Mouse (Mus musculus): Measurements from ENCODE around the gene Atf7ip. TPM values are rescaled to one million over a fixed set of nuclear protein-coding genes. Genes with fewer than 3 reads are reported as not detected.

Gene Atf7ip
- total and polyA plus RNA-seq, 3 experiments = 4.2 to 35.4 (median 29.7) TPM

- Histone ChIP-seq H3K79me2 (replicated peaks; ENCODE audit: control insufficient read depth, extremely low read depth, insufficient read depth, poor library complexity, severe bottlenecking) (no peaks in the 10 kb centered on the region), H3K27ac (ENCODE audit: insufficient read depth, low read depth) (no peak overlapping the region), H3K4me3 (replicated peaks in 1 of 3; ENCODE audit: low read depth in 2 of 3, low read length in 2 of 3, poor library complexity in 1 of 3) (no peak overlapping the region), H3K4me2 (ENCODE audit: insufficient read depth, low read depth, poor library complexity, severe bottlenecking) (peak overlapping the region; percentile 24; the same call in 1 of the 2 replicates), H3K4me1 (ENCODE audit: control insufficient read depth in 1 of 2, insufficient read depth in 2 of 2) (no peaks in the 10 kb centered on the region), H3K27me3 (replicated peaks) (no peaks in the 10 kb centered on the region), H3K9ac (ENCODE audit: insufficient read depth, low read depth) (no peak overlapping the region), H3K36me3 (replicated peaks in 1 of 2; ENCODE audit: control insufficient read depth in 1 of 2, insufficient read depth in 1 of 2, low read length in 1 of 2) (no peaks in the 10 kb centered on the region), H3K9me3 (replicated peaks; ENCODE audit: low read length) (peaks cover 3% of the 10 kb centered on the region)
- TF ChIP-seq ZMIZ1 (IDR thresholded peaks at IDR 0.05; ENCODE audit: low read depth, low read length) (no peak), MAZ (IDR thresholded peaks at IDR 0.05; ENCODE audit: low read depth, low read length) (no peak), POLR2AphosphoS2 (IDR thresholded peaks at IDR 0.05; ENCODE audit: low read depth, low read length) (no peak), KAT2A (IDR thresholded peaks at IDR 0.05; ENCODE audit: insufficient replicate concordance, low read length) (no peak), HCFC1 (IDR thresholded peaks at IDR 0.05; ENCODE audit: low read depth, low read length) (no peak), BHLHE40 (IDR thresholded peaks at IDR 0.05; ENCODE audit: low read depth, low read length) (no peak), EP300 (IDR thresholded peaks at IDR 0.05; ENCODE audit: low read length) (no peak), CTCF (conservative IDR thresholded peaks at IDR 0.05 in 1 of 2, IDR thresholded peaks at IDR 0.05 in 1 of 2; ENCODE audit: low read depth in 2 of 2, low read length in 2 of 2) (no peak), POLR2A (IDR thresholded peaks at IDR 0.05; ENCODE audit: low read depth, low read length) (no peak), SIN3A (IDR thresholded peaks at IDR 0.05; ENCODE audit: low read length) (no peak)
- dilution Hi-C loops (cut with MboI; ENCODE audit: extremely low pct_ligation_motif_present, extremely low pct_unique_long_range_greater_than_20kb, low sequenced_read_pairs) (no loop called here), in situ Hi-C loops (cut with MboI; ENCODE audit: low pct_ligation_motif_present, low pct_unique_long_range_greater_than_20kb, low sequenced_read_pairs) (no loop called here)
- DNase-seq (ENCODE audit: extremely low read depth) = no peak
Observed at GRCm38 (mm10) chr6:136524751-136525150, 18.8 kb downstream of the Atf7ip start.

- Histone ChIP-seq H3K4me1 (ENCODE audit: control insufficient read depth in 1 of 2, insufficient read depth in 2 of 2) (no peaks in the 10 kb centered on the region), H3K9me3 (replicated peaks; ENCODE audit: low read length) (peaks cover 3% of the 10 kb centered on the region), H3K27me3 (replicated peaks) (no peaks in the 10 kb centered on the region), H3K79me2 (replicated peaks; ENCODE audit: control insufficient read depth, extremely low read depth, insufficient read depth, poor library complexity, severe bottlenecking) (no peaks in the 10 kb centered on the region), H3K9ac (ENCODE audit: insufficient read depth, low read depth) (no peak overlapping the region), H3K27ac (ENCODE audit: insufficient read depth, low read depth) (no peak overlapping the region), H3K4me3 (replicated peaks in 1 of 3; ENCODE audit: low read depth in 2 of 3, low read length in 2 of 3, poor library complexity in 1 of 3) (no peak overlapping the region), H3K4me2 (ENCODE audit: insufficient read depth, low read depth, poor library complexity, severe bottlenecking) (no peak overlapping the region), H3K36me3 (replicated peaks in 1 of 2; ENCODE audit: control insufficient read depth in 1 of 2, insufficient read depth in 1 of 2, low read length in 1 of 2) (no peaks in the 10 kb centered on the region)
- in situ Hi-C loops (cut with MboI; ENCODE audit: low pct_ligation_motif_present, low pct_unique_long_range_greater_than_20kb, low sequenced_read_pairs) (no loop called here), dilution Hi-C loops (cut with MboI; ENCODE audit: extremely low pct_ligation_motif_present, extremely low pct_unique_long_range_greater_than_20kb, low sequenced_read_pairs) (no loop called here)
- no peak for TF ChIP-seq USF1 (IDR thresholded peaks at IDR 0.05; ENCODE audit: low read depth, low read length)
- DNase-seq (ENCODE audit: extremely low read depth) = no peak
Observed at GRCm38 (mm10) chr6:136525567-136525966, 19.6 kb downstream of the Atf7ip start.

GRCm38 (mm10) chr6:136529156-136529555 is 23.2 kb downstream of the Atf7ip start:
- Histone ChIP-seq H3K9me3 (replicated peaks; ENCODE audit: low read length) (peaks cover 3% of the 10 kb centered on the region), H3K4me1 (ENCODE audit: control insufficient read depth in 1 of 2, insufficient read depth in 2 of 2) (peaks cover 0 to 5% of the 10 kb centered on the region in 2 experiments; a peak in 2 of 4 replicates), H3K27me3 (replicated peaks) (no peaks in the 10 kb centered on the region), H3K79me2 (replicated peaks; ENCODE audit: control insufficient read depth, extremely low read depth, insufficient read depth, poor library complexity, severe bottlenecking) (peaks cover 5% of the 10 kb centered on the region; the same call in 1 of the 2 replicates), H3K4me2 (ENCODE audit: insufficient read depth, low read depth, poor library complexity, severe bottlenecking) (no peak overlapping the region), H3K9ac (ENCODE audit: insufficient read depth, low read depth) (no peak overlapping the region), H3K4me3 (replicated peaks in 1 of 3; ENCODE audit: low read depth in 2 of 3, low read length in 2 of 3, poor library complexity in 1 of 3) (no peak overlapping the region), H3K27ac (ENCODE audit: insufficient read depth, low read depth) (no peak overlapping the region), H3K36me3 (replicated peaks in 1 of 2; ENCODE audit: control insufficient read depth in 1 of 2, insufficient read depth in 1 of 2, low read length in 1 of 2) (no peaks in the 10 kb centered on the region)
- in situ Hi-C loops (cut with MboI; ENCODE audit: low pct_ligation_motif_present, low pct_unique_long_range_greater_than_20kb, low sequenced_read_pairs) (no loop called here), dilution Hi-C loops (cut with MboI; ENCODE audit: extremely low pct_ligation_motif_present, extremely low pct_unique_long_range_greater_than_20kb, low sequenced_read_pairs) (no loop called here)
- DNase-seq (ENCODE audit: extremely low read depth) = no peak
- TF ChIP-seq ZNF384 (IDR thresholded peaks at IDR 0.05; ENCODE audit: low read depth, low read length) (no peak), E2F4 (IDR thresholded peaks at IDR 0.05; ENCODE audit: insufficient replicate concordance, low read depth, low read length) (no peak), USF1 (IDR thresholded peaks at IDR 0.05; ENCODE audit: low read depth, low read length) (no peak), BHLHE40 (IDR thresholded peaks at IDR 0.05; ENCODE audit: low read depth, low read length) (no peak), GABPA (IDR thresholded peaks at IDR 0.05; ENCODE audit: insufficient replicate concordance, low read depth, low read length) (no peak), ETS1 (conservative IDR thresholded peaks at IDR 0.05; ENCODE audit: low read depth, low read length) (no peak), PAX5 (IDR thresholded peaks at IDR 0.05; ENCODE audit: low read length) (no peak), ELF1 (IDR thresholded peaks at IDR 0.05; ENCODE audit: low read depth, low read length) (no peak), SIN3A (IDR thresholded peaks at IDR 0.05; ENCODE audit: low read length) (no peak), MEF2A (IDR thresholded peaks at IDR 0.05; ENCODE audit: borderline replicate concordance, low read depth, low read length) (no peak), UBTF (IDR thresholded peaks at IDR 0.05; ENCODE audit: low read depth, low read length) (no peak), JUND (conservative IDR thresholded peaks at IDR 0.05; ENCODE audit: low read depth, low read length) (no peak), MYC (IDR thresholded peaks at IDR 0.05; ENCODE audit: low read depth, low read length) (no peak), JUN (IDR thresholded peaks at IDR 0.05; ENCODE audit: insufficient read depth, low read depth, low read length) (no peak), TCF12 (IDR thresholded peaks at IDR 0.05; ENCODE audit: low read depth, low read length) (no peak), RAD21 (IDR thresholded peaks at IDR 0.05; ENCODE audit: low read depth, low read length) (no peak)
